Mouse (Mus musculus) hindlimb bud, embryonic 11.5 days (tissue): ENCODE results near the gene Gen1.
A peak's percentile ranks its signal among the peaks of the same experiment; 100 is the strongest.

Experiments
- DNase-seq: peaks from one replicate; pipeline ENCODE4 v3.0.0-alpha.2; 2012; ENCODE audit warnings: low read depth, low spot score; ENCODE audit errors: extremely low spot score

Gen1 gene

GRCm38 (mm10) chr12:11265382-11266281 lies at the start of gene Gen1, which contains the start of gene Smc6:
TSS of gene Gen1 (minus strand) at chr12:11265801.
TSS of gene Smc6 (plus strand) at chr12:11265886.
- DNase-seq, result peak; percentile 93

GRCm38 (mm10) chr12:11313840-11314239 lies 48.2 kb upstream of the Gen1 start:
- no peak for DNase-seq

GRCm38 (mm10) chr12:11311106-11311505 lies 45.5 kb upstream of the Gen1 start:
- DNase-seq, result no peak

GRCm38 (mm10) chr12:11306753-11307645 lies 41.4 kb upstream of the Gen1 start:
- no peak for DNase-seq

GRCm38 (mm10) chr12:11300858-11301257 lies 35.3 kb upstream of the Gen1 start:
- no peak for DNase-seq

GRCm38 (mm10) chr12:11286382-11286781 lies 20.8 kb upstream of the Gen1 start:
- no peak for DNase-seq

GRCm38 (mm10) chr12:11281584-11281983 lies 16.0 kb upstream of the Gen1 start:
- DNase-seq, result no peak

GRCm38 (mm10) chr12:11279886-11280285 lies 14.3 kb upstream of the Gen1 start:
- DNase-seq, result no peak

GRCm38 (mm10) chr12:11277207-11277606 lies 11.6 kb upstream of the Gen1 start:
- DNase-seq, result no peak

- no peak for DNase-seq
Measured at GRCm38 (mm10) chr12:11276632-11277031, 11.0 kb upstream of the Gen1 start.

GRCm38 (mm10) chr12:11273185-11273584 lies 7.6 kb upstream of the Gen1 start:
- no peak for DNase-seq

- no peak for DNase-seq
Measured at GRCm38 (mm10) chr12:11272568-11272967, 7.0 kb upstream of the Gen1 start.

- DNase-seq, result peak; percentile 8
Measured at GRCm38 (mm10) chr12:11267030-11267429, 1.4 kb upstream of the Gen1 start.

- peak; percentile 10 for DNase-seq
Measured at GRCm38 (mm10) chr12:11266282-11266985, 833 bp upstream of the Gen1 start.

GRCm38 (mm10) chr12:11264895-11265294 lies 706 bp downstream of the Gen1 start:
- DNase-seq, result peak; percentile 33

- DNase-seq, result no peak
Measured at GRCm38 (mm10) chr12:11250322-11250721, 15.3 kb downstream of the Gen1 start.

GRCm38 (mm10) chr12:11247460-11247859 lies 18.1 kb downstream of the Gen1 start:
- no peak for DNase-seq

GRCm38 (mm10) chr12:11235996-11236395 lies 29.6 kb downstream of the Gen1 start:
- no peak for DNase-seq

GRCm38 (mm10) chr12:11230267-11230666 lies 35.3 kb downstream of the Gen1 start:
- DNase-seq, result no peak

GRCm38 (mm10) chr12:11226529-11227268 lies 38.9 kb downstream of the Gen1 start:
- DNase-seq, result no peak
